Comparison of ENCODE assay signal across 9 mouse cellular contexts in the genomic region with DNA sequence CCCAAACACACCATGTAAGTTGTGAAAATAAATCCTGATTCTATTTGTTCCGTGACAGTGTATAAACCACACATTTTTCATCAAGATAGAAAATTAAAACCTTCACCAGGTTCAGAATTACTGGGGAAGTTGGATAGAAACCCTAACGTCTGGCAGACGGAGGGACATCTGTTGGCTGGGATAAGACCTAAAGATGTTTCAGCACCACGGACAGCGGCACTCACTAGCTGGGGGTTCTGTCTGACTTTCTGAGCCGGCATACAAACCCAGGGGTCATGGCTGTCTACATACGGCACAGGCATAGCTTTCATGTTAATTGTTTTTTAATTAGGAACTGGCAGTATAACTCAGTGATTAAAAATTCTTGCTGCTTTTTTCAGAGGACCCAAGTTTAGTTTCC.
DNase-seq lines count a peak whose midpoint lies in the region; ATAC-seq and TF ChIP-seq lines count a peak whose summit lies in the region.
"Had no signal": no experiment of that assay in that cellular context is flagged by ENCODE, and none has a peak within 500 bp of the region (broad histone marks: within the 10 kb centered on the region; RNA-seq: fewer than 3 reads in every experiment).

No protein-coding gene starts in this region.

- H3K4me2 ChIP-seq in forebrain, embryonic 11.5 days (ENCODE audit: low read depth, low read length, severe bottlenecking): no peak overlapping the region
- no peak overlapping the region for H3K4me2 ChIP-seq in forebrain, embryonic 16.5 days (ENCODE audit: low read length)
- H3K4me2 ChIP-seq in midbrain, embryonic 14.5 days (ENCODE audit: low read length): no peak overlapping the region
- H3K4me2 ChIP-seq in midbrain, embryonic 13.5 days (replicated peaks): no peak overlapping the region
- H3K4me2 ChIP-seq in midbrain, postnatal 0 days (ENCODE audit: low read depth, low read length, poor library complexity, severe bottlenecking): no peak overlapping the region
- H3K4me2 ChIP-seq: heart, embryonic 13.5 days had no signal

- H3K4me1 ChIP-seq in forebrain, embryonic 11.5 days (replicated peaks; ENCODE audit: control insufficient read depth, insufficient read depth, low read length): 0 out of 2 replicates have a peak, but pooled peaks cover 3% of the 10 kb centered on the region
- H3K4me1 ChIP-seq in forebrain, embryonic 16.5 days (replicated peaks; ENCODE audit: control insufficient read depth, insufficient read depth, low read length): peaks cover 11% of the 10 kb centered on the region
- peaks cover 14% of the 10 kb centered on the region for H3K4me1 ChIP-seq in midbrain, embryonic 14.5 days (ENCODE audit: control insufficient read depth, insufficient read depth, low read length)
- H3K4me1 ChIP-seq in midbrain, embryonic 13.5 days (replicated peaks): peaks cover 24% of the 10 kb centered on the region
- H3K4me1 ChIP-seq in midbrain, postnatal 0 days (ENCODE audit: insufficient read depth, low read length): no peaks in the 10 kb centered on the region; the same call in 1 of the 2 replicates
- H3K4me1 ChIP-seq: heart, embryonic 13.5 days had no signal

- no peak for TF ChIP-seq CTCF in midbrain, postnatal 0 days (IDR thresholded peaks at IDR 0.05)

- no peaks in the 10 kb centered on the region for H3K9me3 ChIP-seq in forebrain, embryonic 11.5 days (ENCODE audit: control insufficient read depth, low read length)
- H3K9me3 ChIP-seq in forebrain, embryonic 16.5 days (ENCODE audit: control insufficient read depth, low read length): no peaks in the 10 kb centered on the region
- H3K9me3 ChIP-seq in midbrain, embryonic 14.5 days (ENCODE audit: control insufficient read depth, low read length): no peaks in the 10 kb centered on the region
- H3K9me3 ChIP-seq in midbrain, embryonic 13.5 days: no peaks in the 10 kb centered on the region
- no peaks in the 10 kb centered on the region for H3K9me3 ChIP-seq in midbrain, postnatal 0 days (ENCODE audit: low read length)
- H3K9me3 ChIP-seq: heart, embryonic 13.5 days had no signal

- H3K27ac ChIP-seq in forebrain, embryonic 11.5 days (ENCODE audit: low read depth, low read length): no peak overlapping the region
- no peak overlapping the region for H3K27ac ChIP-seq in forebrain, embryonic 16.5 days (ENCODE audit: low read length)
- H3K27ac ChIP-seq in midbrain, embryonic 14.5 days (replicated peaks; ENCODE audit: low read depth, low read length): no peak overlapping the region
- H3K27ac ChIP-seq in midbrain, embryonic 13.5 days: no peak overlapping the region
- no peak overlapping the region for H3K27ac ChIP-seq in midbrain, postnatal 0 days (ENCODE audit: low read depth, low read length)
- H3K27ac ChIP-seq: heart, embryonic 13.5 days had no signal

- H3K27me3 ChIP-seq in forebrain, embryonic 11.5 days (ENCODE audit: control insufficient read depth, insufficient read depth, low read length): peaks cover 59% of the 10 kb centered on the region
- peaks cover 58% of the 10 kb centered on the region for H3K27me3 ChIP-seq in forebrain, embryonic 16.5 days (replicated peaks; ENCODE audit: control insufficient read depth, insufficient read depth, low read length)
- H3K27me3 ChIP-seq in midbrain, embryonic 14.5 days (ENCODE audit: control insufficient read depth, insufficient read depth, low read length): no peaks in the 10 kb centered on the region
- H3K27me3 ChIP-seq in midbrain, embryonic 13.5 days: peaks cover 57% of the 10 kb centered on the region
- H3K27me3 ChIP-seq in midbrain, postnatal 0 days (ENCODE audit: insufficient read depth, low read length): peaks cover 6% of the 10 kb centered on the region; the same call in 1 of the 2 replicates

- peak; percentile 85 for DNase-seq in forebrain, embryonic 11.5 days (ENCODE audit: low spot score)
- peak; percentile 63 for DNase-seq in midbrain, embryonic 14.5 days
- DNase-seq in embryo, embryonic 11 days: peak; percentile 86
- peak; percentile 45 for DNase-seq in midbrain, postnatal 0 days (ENCODE audit: low spot score)
- DNase-seq in left cerebral cortex, adult 9 months (ENCODE audit: low spot score in 2 of 2): no peak

- 18% methylated on average over 7 of the region's 7 CpGs for WGBS in forebrain, embryonic 11.5 days
- WGBS in forebrain, embryonic 16.5 days: 13% methylated on average over 7 of the region's 7 CpGs
- WGBS in midbrain, embryonic 14.5 days: 18% methylated on average over 7 of the region's 7 CpGs
- WGBS in midbrain, embryonic 13.5 days: 19% methylated on average over 7 of the region's 7 CpGs
- 21% methylated on average over 7 of the region's 7 CpGs for WGBS in midbrain, postnatal 0 days

- H3K36me3 ChIP-seq in forebrain, embryonic 11.5 days (ENCODE audit: control insufficient read depth, insufficient read depth, low read length): no peaks in the 10 kb centered on the region
- H3K36me3 ChIP-seq in forebrain, embryonic 16.5 days (ENCODE audit: control insufficient read depth, insufficient read depth): no peaks in the 10 kb centered on the region
- no peaks in the 10 kb centered on the region for H3K36me3 ChIP-seq in midbrain, embryonic 14.5 days (ENCODE audit: control insufficient read depth, insufficient read depth, low read length)
- H3K36me3 ChIP-seq in midbrain, embryonic 13.5 days: no peaks in the 10 kb centered on the region
- H3K36me3 ChIP-seq in midbrain, postnatal 0 days (ENCODE audit: insufficient read depth, low read length): no peaks in the 10 kb centered on the region
- H3K36me3 ChIP-seq: heart, embryonic 13.5 days had no signal

- H3K9ac ChIP-seq in forebrain, embryonic 11.5 days (ENCODE audit: low read length): no peak overlapping the region
- no peak overlapping the region for H3K9ac ChIP-seq in forebrain, embryonic 16.5 days (replicated peaks; ENCODE audit: low read depth, low read length)
- H3K9ac ChIP-seq in midbrain, embryonic 14.5 days (replicated peaks; ENCODE audit: low read length): no peak overlapping the region
- no peak overlapping the region for H3K9ac ChIP-seq in midbrain, embryonic 13.5 days (replicated peaks)
- H3K9ac ChIP-seq in midbrain, postnatal 0 days (replicated peaks; ENCODE audit: low read length, poor library complexity, severe bottlenecking): no peak overlapping the region
- H3K9ac ChIP-seq: heart, embryonic 13.5 days had no signal

- ATAC-seq in forebrain, embryonic 11.5 days (replicated peaks; ENCODE audit: low FRiP score): no peak
- ATAC-seq in forebrain, embryonic 16.5 days: no peak
- ATAC-seq in midbrain, embryonic 14.5 days (ENCODE audit: low FRiP score, low TSS enrichment): no peak
- ATAC-seq in midbrain, embryonic 13.5 days: no peak
- ATAC-seq in midbrain, postnatal 0 days (ENCODE audit: low FRiP score): no peak
- no peak for ATAC-seq in megakaryocyte progenitor cell, adult 5-6 weeks (replicated peaks; ENCODE audit: poor library complexity)

- H3K4me3 ChIP-seq in forebrain, embryonic 11.5 days (ENCODE audit: low read depth, low read length): no peak overlapping the region
- no peak overlapping the region for H3K4me3 ChIP-seq in forebrain, embryonic 16.5 days (replicated peaks; ENCODE audit: low read length)
- no peak overlapping the region for H3K4me3 ChIP-seq in midbrain, embryonic 14.5 days (replicated peaks; ENCODE audit: low read depth, low read length)
- H3K4me3 ChIP-seq in midbrain, embryonic 13.5 days (replicated peaks): no peak overlapping the region
- no peak overlapping the region for H3K4me3 ChIP-seq in midbrain, postnatal 0 days (ENCODE audit: low read depth, low read length)
- H3K4me3 ChIP-seq: heart, embryonic 13.5 days had no signal

Comparison
In these comparisons a context has a peak if more than half of its experiments do, and no peak if none do; other contexts are left out.
1. DNase-seq: peak in forebrain, embryonic 11.5 days (single experiment), midbrain, embryonic 14.5 days (single experiment), embryo, embryonic 11 days (single experiment) and midbrain, postnatal 0 days (single experiment); none in left cerebral cortex, adult 9 months (0 of 2).